ENCODE assay signal across 7 mouse cellular contexts in genomic region chr10:93736114-93736645, GRCm38 (mm10).
A peak's percentile ranks its signal among the peaks of the same experiment; 100 is the strongest.
DNase-seq lines count a peak whose midpoint lies in the region; ATAC-seq lines count a peak whose summit lies in the region.

No protein-coding gene starts in this region.

- WGBS in neural tube, embryonic 11.5 days: 35% methylated on average over 6 of the region's 6 CpGs
- 12% methylated on average over 6 of the region's 6 CpGs for WGBS in neural tube, embryonic 15.5 days
- WGBS in heart, embryonic 16.5 days: 19% methylated on average over 6 of the region's 6 CpGs
- 22% methylated on average over 6 of the region's 6 CpGs for WGBS in midbrain, embryonic 16.5 days

- H3K27me3 ChIP-seq in neural tube, embryonic 11.5 days (ENCODE audit: control insufficient read depth, insufficient read depth, low read length): no peaks in the 10 kb centered on the region
- no peaks in the 10 kb centered on the region for H3K27me3 ChIP-seq in neural tube, embryonic 15.5 days (replicated peaks)
- no peaks in the 10 kb centered on the region; the same call in 1 of the 2 replicates for H3K27me3 ChIP-seq in heart, embryonic 16.5 days (ENCODE audit: control insufficient read depth, insufficient read depth, low read length)
- H3K27me3 ChIP-seq in midbrain, embryonic 16.5 days (ENCODE audit: control insufficient read depth, insufficient read depth, low read depth, low read length): no peaks in the 10 kb centered on the region

- H3K9ac ChIP-seq in neural tube, embryonic 11.5 days (ENCODE audit: low read length): no peak overlapping the region
- H3K9ac ChIP-seq in neural tube, embryonic 15.5 days (replicated peaks): no peak overlapping the region
- no peak overlapping the region for H3K9ac ChIP-seq in heart, embryonic 16.5 days (ENCODE audit: low read length)
- H3K9ac ChIP-seq in midbrain, embryonic 16.5 days (ENCODE audit: low read depth, low read length): no peak overlapping the region

- H3K9me3 ChIP-seq in neural tube, embryonic 11.5 days (ENCODE audit: control insufficient read depth, low read length): no peaks in the 10 kb centered on the region
- H3K9me3 ChIP-seq in neural tube, embryonic 15.5 days (replicated peaks): no peaks in the 10 kb centered on the region
- H3K9me3 ChIP-seq in heart, embryonic 16.5 days (replicated peaks; ENCODE audit: control insufficient read depth, low read length): no peaks in the 10 kb centered on the region
- 0 out of 2 replicates have a peak, but pooled peaks cover 2% of the 10 kb centered on the region for H3K9me3 ChIP-seq in midbrain, embryonic 16.5 days (replicated peaks; ENCODE audit: control insufficient read depth, low read length, poor library complexity, severe bottlenecking)

- no peak overlapping the region for H3K27ac ChIP-seq in neural tube, embryonic 11.5 days (ENCODE audit: low read depth, low read length)
- H3K27ac ChIP-seq in neural tube, embryonic 15.5 days (replicated peaks): no peak overlapping the region
- no peak overlapping the region for H3K27ac ChIP-seq in heart, embryonic 16.5 days (ENCODE audit: low read length)
- H3K27ac ChIP-seq in midbrain, embryonic 16.5 days (ENCODE audit: low read length): no peak overlapping the region

- H3K36me3 ChIP-seq in neural tube, embryonic 11.5 days (ENCODE audit: control insufficient read depth, insufficient read depth, low read length): no peaks in the 10 kb centered on the region
- H3K36me3 ChIP-seq in neural tube, embryonic 15.5 days: peaks cover 3% of the 10 kb centered on the region; the same call in 1 of the 2 replicates
- H3K36me3 ChIP-seq in heart, embryonic 16.5 days (ENCODE audit: control insufficient read depth, insufficient read depth): peaks cover 7% of the 10 kb centered on the region
- no peaks in the 10 kb centered on the region for H3K36me3 ChIP-seq in midbrain, embryonic 16.5 days (ENCODE audit: control insufficient read depth, insufficient read depth, low read length)

- H3K4me1 ChIP-seq in neural tube, embryonic 11.5 days (ENCODE audit: control insufficient read depth, insufficient read depth, low read length): no peaks in the 10 kb centered on the region
- H3K4me1 ChIP-seq in neural tube, embryonic 15.5 days: peaks cover 5% of the 10 kb centered on the region; the same call in 1 of the 2 replicates
- H3K4me1 ChIP-seq in heart, embryonic 16.5 days (ENCODE audit: control insufficient read depth, insufficient read depth, low read length): peaks cover 4% of the 10 kb centered on the region; the same call in 1 of the 2 replicates
- H3K4me1 ChIP-seq in midbrain, embryonic 16.5 days (ENCODE audit: control insufficient read depth, insufficient read depth, low read length): peaks cover 3% of the 10 kb centered on the region; the same call in 1 of the 2 replicates

- no peak overlapping the region for H3K4me2 ChIP-seq in neural tube, embryonic 11.5 days (ENCODE audit: low read depth)
- no peak overlapping the region for H3K4me2 ChIP-seq in neural tube, embryonic 15.5 days
- no peak overlapping the region for H3K4me2 ChIP-seq in heart, embryonic 16.5 days (ENCODE audit: low read depth, low read length)
- H3K4me2 ChIP-seq in midbrain, embryonic 16.5 days (ENCODE audit: low read length): no peak overlapping the region

- H3K4me3 ChIP-seq in neural tube, embryonic 11.5 days (ENCODE audit: low read depth, low read length): no peak overlapping the region
- H3K4me3 ChIP-seq in neural tube, embryonic 15.5 days (replicated peaks): no peak overlapping the region
- H3K4me3 ChIP-seq in heart, embryonic 16.5 days (ENCODE audit: low read length): no peak overlapping the region
- no peak overlapping the region for H3K4me3 ChIP-seq in midbrain, embryonic 16.5 days (ENCODE audit: low read depth, low read length)

- peak; percentile 45; the same call in 1 of the 2 replicates for ATAC-seq in neural tube, embryonic 11.5 days (ENCODE audit: insufficient read depth, low FRiP score, low TSS enrichment)
- no peak; the same call in 1 of the 2 replicates for ATAC-seq in neural tube, embryonic 15.5 days (ENCODE audit: low FRiP score)
- peak; percentile 85 for ATAC-seq in heart, embryonic 16.5 days (replicated peaks; ENCODE audit: extremely low read depth, insufficient read depth, low FRiP score)
- ATAC-seq in midbrain, embryonic 16.5 days: no peak

- DNase-seq in neural tube, embryonic 11.5 days (ENCODE audit: low spot score): peak; percentile 70
- DNase-seq in cerebellum, adult 9-11 months: peak; percentile 65
- peak; percentile 92 for DNase-seq in kidney, postnatal 25 days
- peak; percentile 80 for DNase-seq in skeletal muscle tissue, adult 2 months (ENCODE audit: low read depth, low spot score)

Comparison
In these comparisons a context has a peak if more than half of its experiments do, and no peak if none do; other contexts are left out.
1. ATAC-seq: peak in neural tube, embryonic 11.5 days (single experiment) and heart, embryonic 16.5 days (single experiment); none in neural tube, embryonic 15.5 days (single experiment) and midbrain, embryonic 16.5 days (single experiment).
2. Peak in every context shown above with its lines, with median percentiles within 50 percentile points of each other: DNase-seq.